Mouse (Mus musculus) olfactory bulb, adult 2 months (tissue): ENCODE data around the gene Myo3a.

Experiments used
- CTCF ChIP-seq: fragments of 200-500 bp; IDR thresholded peaks from 2 replicates; pipeline ENCODE4 v1.5.1; 2012; ENCODE audit warnings: low read depth, mild to moderate bottlenecking, low read length, moderate library complexity; ENCODE audit not compliant: insufficient read depth
- POLR2A ChIP-seq: fragments of 200-500 bp; IDR thresholded peaks from 2 replicates; pipeline ENCODE4 v1.6.1; 2012; ENCODE audit warnings: mild to moderate bottlenecking, low read depth, low read length, moderate library complexity; ENCODE audit not compliant: insufficient read depth

DNA sequence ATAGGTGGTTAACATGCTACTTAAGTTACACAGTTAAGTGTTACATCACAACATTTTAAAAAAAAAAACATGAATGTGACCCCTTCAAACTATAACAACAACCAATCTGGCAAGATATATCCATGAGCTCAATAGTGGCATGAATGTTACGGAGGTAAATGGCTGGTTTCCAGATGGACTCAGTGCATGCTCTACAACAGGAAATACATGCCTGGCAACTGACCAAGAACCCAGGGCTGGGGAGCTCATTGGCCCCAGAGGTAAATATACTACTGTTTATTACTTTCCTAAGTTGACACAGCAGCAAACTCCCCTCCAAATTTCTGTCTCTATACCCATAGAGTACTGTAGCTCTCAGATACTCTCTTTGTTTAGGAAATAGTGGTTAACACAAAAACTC is 421.1 kb downstream of the Myo3a start:
- TF ChIP-seq CTCF: no peak
- no peak for TF ChIP-seq POLR2A
